Mouse (Mus musculus) gastrocnemius, postnatal 4 days (tissue): ENCODE measurements around the gene Cpd. TPM values are rescaled to one million over a fixed set of nuclear protein-coding genes. Genes with fewer than 3 reads are reported as not detected.

Experiments used
- DNase-seq, 2 experiments: peaks; one replicate each; pipeline ENCODE4 v3.0.0; 2021 to 2022; ENCODE audit warnings: low spot score in 2 of 2, mixed read lengths in 2 of 2
- long read RNA-seq, 2 experiments: library from polyadenylated mRNA; stranded (forward); transcript quantifications; one replicate each; pipeline ENCODE4 v2.0.0; 2021
- total RNA-seq, 2 experiments: library from RNA; stranded (reverse); gene quantifications; 2 replicates each; pipeline ENCODE4 v1.2.3; 2021

The Cpd gene
- 10 to 100 TPM; 63.3 to 66.3 TPM for total RNA-seq
- long read RNA-seq, experiment 1, full-length matches to known transcripts = 12 of 22 reads
- long read RNA-seq, experiment 1, partial matches to known transcripts = 3 of 22 reads
- long read RNA-seq, experiment 1, other reads (novel, unspliced or antisense) = 7 of 22 reads
- long read RNA-seq, experiment 2, full-length matches to known transcripts = 31 of 43 reads
- long read RNA-seq, experiment 2, partial matches to known transcripts = 11 of 43 reads
- long read RNA-seq, experiment 2, other reads (novel, unspliced or antisense) = 1 of 43 reads

GRCm38 (mm10) chr11:76846878-76847222 is at the start of gene Cpd:
TSS of gene Cpd (minus strand) at chr11:76847018.
- DNase-seq = peak; percentile 92 to 95

GRCm38 (mm10) chr11:76896360-76896759 is 49.5 kb upstream of the Cpd start:
- no peak for DNase-seq

- peak; percentile 33 to 52 for DNase-seq
Observed at GRCm38 (mm10) chr11:76894240-76894639, 47.4 kb upstream of the Cpd start.

GRCm38 (mm10) chr11:76893570-76893969 is 46.8 kb upstream of the Cpd start:
- peak in 1 of 2 experiments; percentile 16 for DNase-seq

GRCm38 (mm10) chr11:76892972-76893371 is 46.2 kb upstream of the Cpd start:
- no peak for DNase-seq

- DNase-seq = no peak
Observed at GRCm38 (mm10) chr11:76891738-76892349, 45.0 kb upstream of the Cpd start.

- no peak for DNase-seq
Observed at GRCm38 (mm10) chr11:76891171-76891570, 44.4 kb upstream of the Cpd start.

- peak in 1 of 2 experiments; percentile 18 for DNase-seq
Observed at GRCm38 (mm10) chr11:76889339-76890164, 42.7 kb upstream of the Cpd start.

GRCm38 (mm10) chr11:76884451-76884850 is 37.6 kb upstream of the Cpd start:
- no peak for DNase-seq

- no peak for DNase-seq
Observed at GRCm38 (mm10) chr11:76879816-76880215, 33.0 kb upstream of the Cpd start.

- no peak for DNase-seq
Observed at GRCm38 (mm10) chr11:76874766-76875165, 27.9 kb upstream of the Cpd start.

GRCm38 (mm10) chr11:76873865-76874264 is 27.0 kb upstream of the Cpd start:
- DNase-seq = no peak

GRCm38 (mm10) chr11:76872556-76873234 is 25.9 kb upstream of the Cpd start:
- no peak for DNase-seq

- DNase-seq = no peak
Observed at GRCm38 (mm10) chr11:76861185-76861584, 14.4 kb upstream of the Cpd start.

- no peak for DNase-seq
Observed at GRCm38 (mm10) chr11:76859261-76859660, 12.4 kb upstream of the Cpd start.

- DNase-seq = no peak
Observed at GRCm38 (mm10) chr11:76858781-76859180, 12.0 kb upstream of the Cpd start.

GRCm38 (mm10) chr11:76857111-76857510 is 10.3 kb upstream of the Cpd start:
- DNase-seq = no peak

GRCm38 (mm10) chr11:76856601-76857000 is 9.8 kb upstream of the Cpd start:
- DNase-seq = no peak

GRCm38 (mm10) chr11:76854475-76855341 is 7.9 kb upstream of the Cpd start:
- peak in 1 of 2 experiments; percentile 19 for DNase-seq

- DNase-seq = peak in 1 of 2 experiments; percentile 11
Observed at GRCm38 (mm10) chr11:76851512-76851911, 4.7 kb upstream of the Cpd start.
